Mouse (Mus musculus) duodenum, adult 2 months (tissue): Measurements from ENCODE around the gene Prss43. TPM values are rescaled to one million over a fixed set of nuclear protein-coding genes. Genes with fewer than 3 reads are reported as not detected.

Source experiments
- polyA plus RNA-seq: library from polyadenylated mRNA; depleted of rRNA; stranded (reverse); fragments of >200 nt; gene quantifications from 2 replicates; pipeline ENCODE4 v1.2.3, GENCODE M21; 2012; ENCODE audit warnings: low replicate concordance; rRNA removed

Gene Prss43
- polyA plus RNA-seq, result not detected in 2 replicates

DNA sequence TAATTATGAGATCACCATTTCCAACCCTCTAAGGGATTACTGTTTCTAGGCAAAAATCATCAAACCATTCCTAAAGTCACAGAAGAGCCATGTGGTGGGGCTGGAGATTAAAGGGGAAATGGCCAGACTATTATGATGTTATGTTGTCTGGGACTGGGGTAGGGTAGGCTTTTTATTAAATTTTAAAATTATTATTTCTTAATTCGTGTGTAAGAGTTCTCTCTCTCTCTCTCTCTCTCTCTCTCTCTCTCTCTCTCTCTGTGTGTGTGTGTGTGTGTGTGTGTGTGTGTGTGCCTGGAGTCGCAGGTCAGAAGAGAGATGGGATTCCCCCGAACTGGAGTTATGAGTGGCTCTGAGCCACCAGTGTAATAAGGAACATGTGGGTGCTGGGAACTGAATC is at the start of gene Prss43:
TSS of gene Prss43 (plus strand) at position 301 of the 400 bp plus-strand sequence.

GRCm38 (mm10) chr9:110797866-110798265 is 28.6 kb upstream of the Prss43 start, which contains the start of gene Prss42:
Gene Prss42, plus strand, starts transcription at chr9:110798166.

DNA sequence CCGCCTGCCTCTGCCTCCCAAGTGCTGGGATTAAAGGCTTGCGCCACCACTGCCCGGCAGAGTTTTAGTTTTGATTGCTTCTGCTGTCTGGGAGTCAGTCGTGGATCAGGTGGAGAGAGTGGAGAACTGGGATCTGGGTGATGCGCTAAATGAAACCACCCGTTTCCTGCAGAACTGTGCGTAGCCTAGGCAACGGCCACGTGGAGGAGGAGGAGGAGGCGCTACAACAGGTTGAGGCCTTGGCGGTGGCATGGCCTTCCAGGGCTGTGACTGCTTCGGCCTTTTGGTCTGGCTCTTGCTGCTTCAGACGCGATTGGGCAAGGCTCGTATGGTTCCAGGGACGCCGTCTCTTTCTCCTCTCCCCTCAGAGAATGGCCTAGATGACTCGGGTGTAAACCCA is 12.7 kb upstream of the Prss43 start, which contains the start of gene Prss44:
TSS of gene Prss44 (plus strand) at position 206 of the 400 bp plus-strand sequence.

DNA sequence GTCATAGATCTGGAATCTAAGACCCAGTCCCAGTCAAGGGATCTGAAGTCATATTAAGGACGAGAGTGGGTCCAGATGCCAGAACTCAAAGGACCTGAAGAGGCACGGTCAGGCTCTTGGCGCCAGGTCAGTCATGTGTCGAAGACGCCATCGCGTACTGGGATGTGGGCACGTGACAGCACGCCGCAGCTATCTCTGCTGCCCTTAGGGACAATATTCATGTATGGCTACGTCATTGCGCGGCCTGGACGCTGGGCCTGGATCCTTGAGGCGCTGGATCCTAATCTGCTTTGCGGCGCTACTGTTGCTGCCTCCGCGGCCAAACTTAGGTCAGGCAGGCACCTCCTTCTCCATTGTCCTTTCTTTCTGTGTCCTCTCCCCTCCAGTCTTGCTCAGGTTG is 7.9 kb downstream of the Prss43 start, which contains the start of gene Prss45:
TSS of gene Prss45 (plus strand) at position 178 of the 400 bp plus-strand sequence.

GRCm38 (mm10) chr9:110844206-110844605 is 17.7 kb downstream of the Prss43 start, which contains the start of gene Prss46:
Gene Prss46, plus strand, starts transcription at chr9:110844506.

GRCm38 (mm10) chr9:110857781-110858472 is 31.4 kb downstream of the Prss43 start, which contains the start of gene Prss50:
Gene Prss50, plus strand, starts transcription at chr9:110857967.

GRCm38 (mm10) chr9:110879191-110879920 is 52.9 kb downstream of the Prss43 start, which contains the start of gene Als2cl:
Gene Als2cl, plus strand, starts transcription at chr9:110879870.

GRCm38 (mm10) chr9:110879998-110880561 is 53.6 kb downstream of the Prss43 start, which contains the start of gene Tmie:
Gene Tmie, minus strand, starts transcription at chr9:110880113.

Other genes starting within 250 kb of the Prss43 start
- 3.7 and 4.2 TPM in 2 replicates for gene Nradd, start 202.2 kb upstream of the Prss43 start, polyA plus RNA-seq
- 17.1 and 41.5 TPM in 2 replicates for gene Nbeal2, start 172.5 kb upstream of the Prss43 start, polyA plus RNA-seq
- gene Ccdc12, start 170.2 kb upstream of the Prss43 start, polyA plus RNA-seq, result 54.2 and 81.1 TPM in 2 replicates
- gene Myl3, start 84.8 kb upstream of the Prss43 start, polyA plus RNA-seq, result not detected in 2 replicates
- gene Pth1r, start 79.5 kb upstream of the Prss43 start, polyA plus RNA-seq, result 8.9 and 9.3 TPM in 2 replicates
- gene Prss42, start 28.5 kb upstream of the Prss43 start, polyA plus RNA-seq, result not detected in 2 replicates
- not detected in 2 replicates for gene Prss44, start 12.7 kb upstream of the Prss43 start, polyA plus RNA-seq
- not detected in 2 replicates for gene Prss45, start 7.9 kb downstream of the Prss43 start, polyA plus RNA-seq
- gene Prss46, start 17.8 kb downstream of the Prss43 start, polyA plus RNA-seq, result not detected in 2 replicates
- gene Prss50, start 31.3 kb downstream of the Prss43 start, polyA plus RNA-seq, result 0.18 TPM in 1 of 2 replicates, not detected in the other
- gene Als2cl, start 53.2 kb downstream of the Prss43 start, polyA plus RNA-seq, result 10.9 and 41.2 TPM in 2 replicates
- 1.4 and 3.2 TPM in 2 replicates for gene Tmie, start 53.4 kb downstream of the Prss43 start, polyA plus RNA-seq
- gene Fam240a, start 90.2 kb downstream of the Prss43 start, polyA plus RNA-seq, result not detected in 2 replicates
- not detected in 2 replicates for gene Tdgf1, start 119.5 kb downstream of the Prss43 start, polyA plus RNA-seq
- 0.23 TPM in 1 of 2 replicates, not detected in the other for gene Lrrc2, start 124.9 kb downstream of the Prss43 start, polyA plus RNA-seq
- gene Rtp3, start 163.9 kb downstream of the Prss43 start, polyA plus RNA-seq, result 1.1 and 2.0 TPM in 2 replicates
- 0.33 and 3.0 TPM in 2 replicates for gene Ltf, start 192.6 kb downstream of the Prss43 start, polyA plus RNA-seq
- gene Ccrl2, start 230.8 kb downstream of the Prss43 start, polyA plus RNA-seq, result 2.1 and 2.9 TPM in 2 replicates